Mouse (Mus musculus) MEL (cell line): ENCODE data around the gene N4bp3. TPM values are rescaled to one million over a fixed set of nuclear protein-coding genes. Genes with fewer than 3 reads are reported as not detected.
"Not testable (repeated sequence)": the region's sequence is repeated elsewhere in the genome, so short reads cannot be mapped to it uniquely, and the experiment has no call there.

Source experiments
- DNase-seq: peaks from one replicate; pipeline ENCODE4 v3.0.0; 2011; ENCODE audit warnings: low read depth, low spot score
- H3K27ac ChIP-seq: 2 replicates; pipeline ENCODE4 v1.5.1; 2012; ENCODE audit warnings: low read depth, mild to moderate bottlenecking, control low read depth, low read length, moderate library complexity; ENCODE audit not compliant: control insufficient read depth
- H3K27me3 ChIP-seq, 2 experiments: fragments of 150-350 bp in 1 of 2; sonication (generic) in 1 of 2; 2 replicates each; pipeline ENCODE4 v1.6.1; 2012; ENCODE audit warnings: low read length in 2 of 2, mild to moderate bottlenecking in 2 of 2, improper control_type of control experiment in 1 of 2, moderate library complexity in 1 of 2; ENCODE audit not compliant: insufficient read depth in 2 of 2, control insufficient read depth in 1 of 2
- H3K36me3 ChIP-seq, 2 experiments: 2 replicates each; pipeline ENCODE4 v1.6.1; 2012 to 2014; ENCODE audit warnings: low read length in 2 of 2, improper control_type of control experiment in 1 of 2, inconsistent platforms in 1 of 2, mild to moderate bottlenecking in 1 of 2; ENCODE audit not compliant: insufficient read depth in 2 of 2, control insufficient read depth in 1 of 2
- H3K4me1 ChIP-seq, 2 experiments: fragments of 150-350 bp in 1 of 2; sonication (generic) in 1 of 2; 2 replicates each; pipeline ENCODE4 v1.6.1; 2012; ENCODE audit warnings: low read length in 2 of 2, improper control_type of control experiment in 1 of 2, mild to moderate bottlenecking in 1 of 2; ENCODE audit not compliant: insufficient read depth in 2 of 2, control insufficient read depth in 1 of 2
- H3K4me3 ChIP-seq, 2 experiments: fragments of 150-350 bp in 1 of 2; sonication (generic) in 1 of 2; 2 replicates each; pipeline ENCODE4 v1.5.1; 2012; ENCODE audit warnings: low read depth in 2 of 2, low read length in 2 of 2, mild to moderate bottlenecking in 2 of 2, moderate library complexity in 2 of 2, control low read depth in 1 of 2, improper control_type of control experiment in 1 of 2; ENCODE audit not compliant: control insufficient read depth in 1 of 2, insufficient read depth in 1 of 2
- H3K79me2 ChIP-seq: 2 replicates; pipeline ENCODE4 v1.6.1; 2012; ENCODE audit warnings: mild to moderate bottlenecking, low read length, moderate library complexity; ENCODE audit not compliant: control insufficient read depth, poor library complexity, insufficient read depth
- H3K9ac ChIP-seq: 2 replicates; pipeline ENCODE4 v1.6.1; 2012; ENCODE audit warnings: low read depth, mild to moderate bottlenecking, control low read depth, low read length, moderate library complexity; ENCODE audit not compliant: control insufficient read depth, poor library complexity, severe bottlenecking
- H3K9me3 ChIP-seq: fragments of 150-350 bp; sonication (generic); replicated peaks from 2 replicates; pipeline ENCODE4 v1.6.1; 2012; ENCODE audit warnings: mild to moderate bottlenecking, low read length, improper control_type of control experiment, moderate library complexity; ENCODE audit not compliant: insufficient read depth
- CHD2 ChIP-seq: IDR thresholded peaks from 2 replicates; pipeline ENCODE4 v1.6.1; 2011; ENCODE audit warnings: low read length, improper control_type of control experiment
- CTCF ChIP-seq, 3 experiments: IDR thresholded peaks in 2 of 3; conservative IDR thresholded peaks in 1 of 3; 2 replicates each; pipeline ENCODE4 v1.5.1; 2011 to 2012; ENCODE audit warnings: low read length in 3 of 3, low read depth in 2 of 3, mild to moderate bottlenecking in 2 of 3, improper control_type of control experiment in 1 of 3, inconsistent platforms in 1 of 3, mixed read lengths in 1 of 3, moderate library complexity in 1 of 3; ENCODE audit not compliant: control insufficient read depth in 1 of 3, insufficient read depth in 1 of 3, poor library complexity in 1 of 3, severe bottlenecking in 1 of 3
- ELF1 ChIP-seq: IDR thresholded peaks from 2 replicates; pipeline ENCODE4 v1.6.1; 2014; ENCODE audit warnings: low read depth, mild to moderate bottlenecking, inconsistent platforms, low read length, improper control_type of control experiment, moderate library complexity
- ETS1 ChIP-seq: IDR thresholded peaks from 2 replicates; pipeline ENCODE4 v1.6.1; 2012; ENCODE audit warnings: low read depth, mild to moderate bottlenecking, inconsistent platforms, low read length, improper control_type of control experiment, moderate library complexity
- GABPA ChIP-seq: IDR thresholded peaks from 2 replicates; pipeline ENCODE4 v1.6.1; 2012; ENCODE audit warnings: low read depth, mild to moderate bottlenecking, inconsistent platforms, low read length, improper control_type of control experiment, moderate library complexity
- HCFC1 ChIP-seq: IDR thresholded peaks from 2 replicates; pipeline ENCODE4 v1.6.1; 2012; ENCODE audit warnings: low read depth, mild to moderate bottlenecking, inconsistent platforms, low read length, improper control_type of control experiment, moderate library complexity
- KAT2A ChIP-seq: conservative IDR thresholded peaks from 2 replicates; pipeline ENCODE4 v1.6.1; 2012; ENCODE audit warnings: low read depth, low read length, improper control_type of control experiment, inconsistent platforms
- MAFK ChIP-seq: IDR thresholded peaks from 2 replicates; pipeline ENCODE4 v1.6.1; 2011; ENCODE audit warnings: low read depth, mild to moderate bottlenecking, low read length, improper control_type of control experiment, borderline replicate concordance
- MAZ ChIP-seq: IDR thresholded peaks from 2 replicates; pipeline ENCODE4 v1.6.1; 2012; ENCODE audit warnings: low read depth, mild to moderate bottlenecking, inconsistent platforms, low read length, improper control_type of control experiment
- MEF2A ChIP-seq: IDR thresholded peaks from 2 replicates; pipeline ENCODE4 v1.6.1; 2014; ENCODE audit warnings: low read depth, mild to moderate bottlenecking, inconsistent platforms, low read length, improper control_type of control experiment; ENCODE audit not compliant: poor library complexity, insufficient replicate concordance, severe bottlenecking; ENCODE audit errors: extremely low read depth
- MXI1 ChIP-seq: IDR thresholded peaks from 2 replicates; pipeline ENCODE4 v1.6.1; 2011; ENCODE audit warnings: mild to moderate bottlenecking, low read depth, low read length, improper control_type of control experiment
- MYB ChIP-seq: IDR thresholded peaks from 2 replicates; pipeline ENCODE4 v1.6.1; 2011; ENCODE audit warnings: mild to moderate bottlenecking, low read depth, low read length, improper control_type of control experiment
- MYC ChIP-seq: IDR thresholded peaks from 2 replicates; pipeline ENCODE4 v1.6.1; 2011; ENCODE audit warnings: low read depth, mild to moderate bottlenecking, low read length, improper control_type of control experiment, moderate library complexity
- NELFE ChIP-seq: IDR thresholded peaks from 2 replicates; pipeline ENCODE4 v1.6.1; 2011; ENCODE audit warnings: low read depth, low read length, improper control_type of control experiment
- NRF1 ChIP-seq: IDR thresholded peaks from 2 replicates; pipeline ENCODE4 v1.6.1; 2014; ENCODE audit warnings: low read depth, mild to moderate bottlenecking, inconsistent platforms, low read length, improper control_type of control experiment, moderate library complexity; ENCODE audit not compliant: poor library complexity, insufficient read depth, severe bottlenecking
- POLR2A ChIP-seq, 2 experiments: IDR thresholded peaks; 2 replicates each; pipeline ENCODE4 v1.6.1; 2011 to 2012; ENCODE audit warnings: low read length in 2 of 2, mild to moderate bottlenecking in 2 of 2, control low read depth in 1 of 2, improper control_type of control experiment in 1 of 2, low read depth in 1 of 2, moderate library complexity in 1 of 2; ENCODE audit not compliant: control insufficient read depth in 1 of 2, insufficient read depth in 1 of 2, poor library complexity in 1 of 2
- POLR2AphosphoS2 ChIP-seq: IDR thresholded peaks from 2 replicates; pipeline ENCODE4 v1.6.1; 2011; ENCODE audit warnings: low read length, improper control_type of control experiment
- POLR2AphosphoS5 ChIP-seq: IDR thresholded peaks from 2 replicates; pipeline ENCODE4 v1.6.1; 2012; ENCODE audit warnings: low read depth, borderline replicate concordance, mild to moderate bottlenecking, inconsistent platforms, low read length, moderate library complexity, mixed read lengths
- SIN3A ChIP-seq: IDR thresholded peaks from 2 replicates; pipeline ENCODE4 v1.6.1; 2012; ENCODE audit warnings: low read length, improper control_type of control experiment, inconsistent platforms
- TAL1 ChIP-seq: IDR thresholded peaks from 2 replicates; pipeline ENCODE4 v1.6.1; 2012; ENCODE audit warnings: mild to moderate bottlenecking, inconsistent platforms, low read length, moderate library complexity, mixed read lengths
- TBP ChIP-seq: IDR thresholded peaks from 2 replicates; pipeline ENCODE4 v1.8.0; 2011; ENCODE audit warnings: low read depth, low read length, improper control_type of control experiment
- TCF12 ChIP-seq: IDR thresholded peaks from 2 replicates; pipeline ENCODE4 v1.6.1; 2014; ENCODE audit warnings: low read depth, mild to moderate bottlenecking, inconsistent platforms, low read length, improper control_type of control experiment, moderate library complexity
- USF2 ChIP-seq, 2 experiments: IDR thresholded peaks; 2 replicates each; pipeline ENCODE4 v1.6.1; 2011 to 2012; ENCODE audit warnings: improper control_type of control experiment in 2 of 2, low read length in 2 of 2, borderline replicate concordance in 1 of 2, inconsistent platforms in 1 of 2, low read depth in 1 of 2, mild to moderate bottlenecking in 1 of 2; ENCODE audit not compliant: insufficient read depth in 1 of 2
- ZMIZ1 ChIP-seq: IDR thresholded peaks from 2 replicates; pipeline ENCODE4 v1.6.1; 2012; ENCODE audit warnings: low read depth, mild to moderate bottlenecking, inconsistent platforms, low read length, improper control_type of control experiment, moderate library complexity
- ZNF384 ChIP-seq: IDR thresholded peaks from 2 replicates; pipeline ENCODE4 v1.6.1; 2012; ENCODE audit warnings: low read depth, mild to moderate bottlenecking, inconsistent platforms, low read length, improper control_type of control experiment
- polyA plus RNA-seq, 2 experiments: library from polyadenylated mRNA; stranded (reverse) in 1 of 2; unstranded in 1 of 2; fragments of >175 nt in 1 of 2; fragments of >200 nt in 1 of 2; gene quantifications; 2 replicates each; pipeline versions ENCODE4 v1.2.1 to v1.2.4; 2012; ENCODE audit warnings: low replicate concordance in 2 of 2, low read depth in 1 of 2; ENCODE audit not compliant: insufficient read length in 2 of 2, insufficient read depth in 1 of 2, missing spikeins in 1 of 2
- total RNA-seq: library from RNA; depleted of rRNA; stranded (reverse); fragments of 300-350 nt; gene quantifications from 2 replicates; pipeline ENCODE4 v1.2.3, GENCODE M21; 2012

The N4bp3 gene
- total and polyA plus RNA-seq, 3 experiments = 6.9 to 11.5 TPM; not detected in 1

GRCm38 (mm10) chr11:51617693-51618092 lies 32.9 kb downstream of the N4bp3 start (continued):
- TF ChIP-seq TAL1 (no peak), CTCF (IDR thresholded peaks at IDR 0.05 in 2 of 3, conservative IDR thresholded peaks at IDR 0.05 in 1 of 3; ENCODE audit: control insufficient read depth in 1 of 3, insufficient read depth in 1 of 3, low read depth in 2 of 3, low read length in 3 of 3, poor library complexity in 1 of 3, severe bottlenecking in 1 of 3) (peak; percentile 76 to 98 (median 91)), MXI1 (no peak), MYC (no peak), ZNF384 (peak; percentile 28; the same call in 1 of the 2 replicates), POLR2A (IDR thresholded peaks at IDR 0.05; ENCODE audit: control insufficient read depth in 1 of 2, insufficient read depth in 1 of 2, low read depth in 1 of 2, low read length in 2 of 2, poor library complexity in 1 of 2) (no peak)

GRCm38 (mm10) chr11:51616113-51616512 lies 34.5 kb downstream of the N4bp3 start:
- Histone ChIP-seq H3K27ac (peak overlapping the region; percentile 83), H3K9ac (peak overlapping the region; percentile 81), H3K4me1 (peaks cover 6 to 27% of the 10 kb centered on the region in 2 experiments), H3K4me3 (peak overlapping the region; percentile 54 to 71), H3K36me3 (peaks cover 0 to 14% of the 10 kb centered on the region in 2 experiments; a peak in 2 of 4 replicates), H3K79me2 (peaks cover 18% of the 10 kb centered on the region)
- not testable (repeated sequence) for H3K9me3 ChIP-seq, DNase-seq, H3K27me3 ChIP-seq
- peak; percentile 80 for TF ChIP-seq ZNF384
- peak; percentile 81 for TF ChIP-seq TBP
- TF ChIP-seq MAZ = 0 out of 2 replicates have a peak, but pooled peaks have one; percentile 12
- TF ChIP-seq MAFK = peak; percentile 47; the same call in 1 of the 2 replicates

DNA sequence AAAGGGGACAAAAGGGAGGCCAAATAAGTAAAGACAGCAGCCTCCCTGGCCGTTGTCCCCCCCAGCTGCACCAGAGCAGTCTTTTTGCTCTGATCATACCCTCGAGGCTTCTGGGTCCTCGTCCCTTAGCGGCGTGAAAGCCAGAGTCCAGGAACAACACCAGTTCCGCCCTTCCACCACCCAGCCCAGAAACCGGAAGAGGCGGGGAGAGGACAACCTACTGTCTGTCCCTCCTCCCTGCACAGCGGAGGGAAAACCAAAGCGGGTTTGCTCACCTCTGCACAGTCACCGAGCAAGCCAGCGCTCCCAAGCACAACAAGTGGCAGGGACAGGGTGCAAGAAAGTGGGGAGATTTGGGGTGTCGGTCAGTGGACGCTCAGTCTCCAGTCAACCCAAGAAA lies 35.0 kb downstream of the N4bp3 start:
- H3K36me3 ChIP-seq = peaks cover 0 to 10% of the 10 kb centered on the region in 2 experiments; a peak in 2 of 4 replicates
- TF ChIP-seq MYB (no peak), NRF1 (no peak), TCF12 (peak; percentile 65), MEF2A (no peak), POLR2AphosphoS2 (peak; percentile 97), ZNF384 (no peak), TBP (peak; percentile 83), SIN3A (peak; percentile 89), MXI1 (peak; percentile 75; the same call in 1 of the 2 replicates), CHD2 (no peak), NELFE (peak; percentile 96), HCFC1 (peak; percentile 82), CTCF (IDR thresholded peaks at IDR 0.05 in 2 of 3, conservative IDR thresholded peaks at IDR 0.05 in 1 of 3; ENCODE audit: control insufficient read depth in 1 of 3, insufficient read depth in 1 of 3, low read depth in 2 of 3, low read length in 3 of 3, poor library complexity in 1 of 3, severe bottlenecking in 1 of 3) (no peak), ZMIZ1 (peak; percentile 92; the same call in 1 of the 2 replicates), ELF1 (peak; percentile 98), POLR2AphosphoS5 (peak; percentile 53; the same call in 1 of the 2 replicates), USF2 (IDR thresholded peaks at IDR 0.05; ENCODE audit: borderline replicate concordance in 1 of 2, insufficient read depth in 1 of 2, low read depth in 1 of 2, low read length in 2 of 2) (no peak), ETS1 (peak; percentile 31; the same call in 1 of the 2 replicates), KAT2A (no peak), POLR2A (IDR thresholded peaks at IDR 0.05; ENCODE audit: control insufficient read depth in 1 of 2, insufficient read depth in 1 of 2, low read depth in 1 of 2, low read length in 2 of 2, poor library complexity in 1 of 2) (peak; percentile 74 to 99; a peak in 3 of 4 replicates), GABPA (no peak)
- peak; percentile 97 for DNase-seq
- peaks cover 13% of the 10 kb centered on the region for H3K79me2 ChIP-seq
- H3K9me3 ChIP-seq = no peaks in the 10 kb centered on the region
- H3K27me3 ChIP-seq = no peaks in the 10 kb centered on the region
- H3K4me3 ChIP-seq = peak overlapping the region; percentile 71 to 75
- H3K27ac ChIP-seq = peak overlapping the region; percentile 83
- peaks cover 5 to 25% of the 10 kb centered on the region in 2 experiments for H3K4me1 ChIP-seq
- H3K9ac ChIP-seq = peak overlapping the region; percentile 81
